Mouse (Mus musculus) forebrain, embryonic 16.5 days (tissue): ENCODE results near the gene Tpcn2. TPM values are rescaled to one million over a fixed set of nuclear protein-coding genes. Genes with fewer than 3 reads are reported as not detected.

ENCODE experiments used
- ATAC-seq: fragments of 200-750 bp; cut with Nextera tagmentation; 2 replicates; pipeline ENCODE4 v1.8.0; 2017; ENCODE audit warnings: mild to moderate bottlenecking, moderate library complexity
- H3K27ac ChIP-seq: fragments of 300-500 bp; sonication (generic); 2 replicates; pipeline ENCODE4 v1.5.1; 2014; ENCODE audit warnings: low read length, control low read depth
- H3K27me3 ChIP-seq: fragments of 300-500 bp; sonication (generic); replicated peaks from 2 replicates; pipeline ENCODE4 v1.6.1; 2014; ENCODE audit warnings: low read length; ENCODE audit not compliant: control insufficient read depth, insufficient read depth
- H3K36me3 ChIP-seq: fragments of 300-500 bp; sonication (generic); 2 replicates; pipeline ENCODE4 v1.6.1; 2014; ENCODE audit not compliant: control insufficient read depth, insufficient read depth
- H3K4me1 ChIP-seq: fragments of 300-500 bp; sonication (generic); replicated peaks from 2 replicates; pipeline ENCODE4 v1.6.1; 2014; ENCODE audit warnings: low read length; ENCODE audit not compliant: control insufficient read depth, insufficient read depth
- H3K4me2 ChIP-seq: fragments of 300-500 bp; sonication (generic); 2 replicates; pipeline ENCODE4 v1.6.1; 2014; ENCODE audit warnings: mild to moderate bottlenecking, low read length, control low read depth
- H3K4me3 ChIP-seq: fragments of 300-500 bp; sonication (generic); replicated peaks from 2 replicates; pipeline ENCODE4 v1.5.1; 2014; ENCODE audit warnings: mild to moderate bottlenecking, low read length, control low read depth
- H3K9ac ChIP-seq: fragments of 300-500 bp; sonication (generic); replicated peaks from 2 replicates; pipeline ENCODE4 v1.6.1; 2014; ENCODE audit warnings: low read depth, low read length, control low read depth
- H3K9me3 ChIP-seq: fragments of 300-500 bp; sonication (generic); 2 replicates; pipeline ENCODE4 v1.6.1; 2016; ENCODE audit warnings: low read length; ENCODE audit not compliant: control insufficient read depth
- WGBS: fragments of 180-500 bp; shearing (Covaris S2); extraction: QIAGEN DNeasy Blood & Tissue Kit; methylation state at CpG from one replicate; pipeline ENCODE4 v1.1.7; 2014; 5-methylcytosine and 5-hydroxymethylcytosine counted together
- polyA plus RNA-seq: library from polyadenylated mRNA; unstranded; fragments of >200 nt; fragmentation: Nextera tagmentation; extraction: Ambion mirVana; gene quantifications from 2 replicates; pipeline ENCODE4 v1.2.1, GENCODE M21; 2015

Gene Tpcn2
- polyA plus RNA-seq, 1 experiment from 2014 or later = 3.9 TPM

DNA sequence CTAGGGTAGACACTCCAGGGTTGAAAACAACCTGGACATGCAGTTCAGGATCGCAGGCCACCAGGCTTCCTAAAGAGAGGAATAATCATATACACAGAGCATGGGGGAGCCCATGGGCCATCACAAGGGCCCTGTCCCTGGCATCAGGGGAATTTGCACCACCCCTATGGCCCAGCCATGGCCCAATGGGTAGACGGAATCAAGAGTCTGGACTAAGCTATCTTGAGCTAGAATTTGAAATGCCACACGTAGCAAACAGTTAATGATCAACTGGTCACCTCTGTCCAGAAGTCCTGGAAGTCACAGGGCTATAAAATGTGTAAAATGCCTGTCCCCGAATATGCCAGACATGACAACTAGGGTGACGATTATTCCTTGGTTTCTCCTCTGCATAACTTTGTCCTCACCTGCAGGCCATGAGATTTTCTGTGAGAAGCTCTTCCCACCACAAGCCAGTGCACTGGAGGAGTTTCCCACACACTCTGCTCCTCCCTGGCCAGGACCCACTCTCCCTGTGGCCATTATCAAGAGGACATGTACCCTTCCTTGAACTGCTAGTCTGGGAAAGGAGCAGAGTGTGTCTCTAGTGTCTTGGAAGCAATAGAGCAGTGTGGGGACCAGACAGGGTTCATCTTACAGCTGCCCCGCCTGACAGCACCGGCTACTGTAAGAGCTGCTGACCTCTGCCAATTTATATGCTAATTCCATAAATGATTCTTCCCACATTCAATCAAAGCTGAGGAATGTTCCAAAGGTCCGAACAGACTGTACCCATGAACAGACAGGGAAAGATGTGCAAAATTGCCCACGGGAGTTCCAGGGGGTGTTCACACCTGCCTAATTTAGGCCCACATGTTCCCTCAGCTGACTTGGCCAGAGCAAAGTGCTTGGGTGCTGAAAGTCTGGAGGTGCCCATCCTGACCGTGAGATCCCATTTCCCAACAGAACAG lies 48.7 kb downstream of the Tpcn2 start:
- Histone ChIP-seq H3K36me3 (no peaks in the 10 kb centered on the region), H3K4me2 (no peak overlapping the region), H3K27me3 (no peaks in the 10 kb centered on the region), H3K9ac (no peak overlapping the region), H3K4me3 (no peak overlapping the region), H3K4me1 (no peaks in the 10 kb centered on the region), H3K27ac (no peak overlapping the region), H3K9me3 (no peaks in the 10 kb centered on the region)
- ATAC-seq = no peak
- 83% methylated on average over 10 of the region's 10 CpGs for WGBS

DNA sequence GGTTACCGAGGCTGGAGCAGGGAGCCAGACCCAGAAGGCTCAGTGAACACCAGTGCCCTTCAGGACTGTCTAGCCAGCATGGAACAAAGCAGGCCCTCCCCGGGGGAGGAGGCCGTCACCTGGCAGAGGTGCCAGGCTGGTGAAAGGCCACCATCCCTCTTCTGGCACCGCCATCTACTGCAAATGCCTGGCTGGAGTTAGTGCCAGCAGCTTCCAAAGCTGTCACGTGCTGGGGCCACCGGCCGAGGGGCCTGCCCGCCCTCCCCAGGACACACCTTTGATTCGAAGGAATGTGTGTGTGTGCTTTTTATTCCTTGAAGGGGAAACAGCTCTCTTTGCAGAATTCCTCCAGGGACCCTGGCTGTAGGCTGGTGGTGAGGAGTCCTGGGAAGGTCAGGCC lies 52.2 kb downstream of the Tpcn2 start:
- Histone ChIP-seq H3K4me2 (no peak overlapping the region), H3K27ac (no peak overlapping the region), H3K27me3 (no peaks in the 10 kb centered on the region), H3K9me3 (no peaks in the 10 kb centered on the region), H3K36me3 (no peaks in the 10 kb centered on the region), H3K9ac (no peak overlapping the region), H3K4me1 (no peaks in the 10 kb centered on the region), H3K4me3 (no peak overlapping the region)
- WGBS = 67% methylated on average over 9 of the region's 9 CpGs
- no peak for ATAC-seq

DNA sequence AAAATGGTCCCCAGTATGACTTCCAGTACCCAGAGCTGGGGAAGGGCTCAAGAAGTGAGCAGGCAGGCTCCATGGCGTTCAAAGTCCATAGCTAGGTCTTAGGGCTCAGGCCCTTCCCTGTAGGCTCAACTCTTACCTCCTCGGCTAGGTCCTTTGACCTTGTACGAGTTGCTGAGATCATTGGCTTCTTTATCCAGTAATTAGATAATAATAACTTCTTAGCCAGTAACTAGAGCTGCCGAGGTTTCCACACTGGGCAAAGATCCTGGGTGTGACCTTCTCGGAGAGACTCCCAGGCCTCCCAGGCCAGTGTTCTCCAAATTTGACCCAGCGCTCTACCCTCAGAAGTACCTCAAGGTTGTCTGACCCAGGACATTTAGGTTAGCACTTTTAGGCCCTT lies 57.2 kb downstream of the Tpcn2 start:
- no peaks in the 10 kb centered on the region for H3K4me1 ChIP-seq
- no peak overlapping the region for H3K4me3 ChIP-seq
- ATAC-seq = no peak
- H3K27me3 ChIP-seq = no peaks in the 10 kb centered on the region
- H3K27ac ChIP-seq = no peak overlapping the region
- no peaks in the 10 kb centered on the region for H3K9me3 ChIP-seq
- 93% methylated on average over 6 of the region's 6 CpGs for WGBS
- no peak overlapping the region for H3K9ac ChIP-seq
- H3K4me2 ChIP-seq = no peak overlapping the region
- no peaks in the 10 kb centered on the region for H3K36me3 ChIP-seq

DNA sequence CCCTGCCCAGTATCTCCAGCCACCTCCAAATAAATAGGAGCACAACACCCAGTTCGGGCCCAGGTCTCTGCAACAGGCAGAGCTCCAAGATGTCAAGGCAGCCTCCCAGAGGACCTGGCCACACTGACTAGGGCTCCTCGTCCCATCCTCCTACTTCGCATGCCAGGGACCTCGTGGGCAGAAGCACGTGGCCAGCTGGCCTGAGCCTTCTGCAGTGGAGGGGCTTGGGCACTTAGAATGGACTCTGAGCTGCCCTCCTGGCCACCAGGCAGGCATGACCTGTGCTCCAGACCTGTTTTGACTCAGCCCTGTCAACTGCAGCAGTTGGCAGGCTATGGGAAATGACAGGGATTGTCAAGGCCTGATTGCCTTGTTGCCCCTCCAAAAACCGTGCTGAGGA lies 58.2 kb downstream of the Tpcn2 start:
- WGBS = 87% methylated on average over 6 of the region's 6 CpGs
- H3K9me3 ChIP-seq = no peaks in the 10 kb centered on the region
- H3K27me3 ChIP-seq = no peaks in the 10 kb centered on the region
- no peak overlapping the region for H3K4me2 ChIP-seq
- H3K27ac ChIP-seq = no peak overlapping the region
- no peaks in the 10 kb centered on the region for H3K4me1 ChIP-seq
- no peak overlapping the region for H3K4me3 ChIP-seq
- no peak overlapping the region for H3K9ac ChIP-seq
- H3K36me3 ChIP-seq = no peaks in the 10 kb centered on the region
- no peak for ATAC-seq

DNA sequence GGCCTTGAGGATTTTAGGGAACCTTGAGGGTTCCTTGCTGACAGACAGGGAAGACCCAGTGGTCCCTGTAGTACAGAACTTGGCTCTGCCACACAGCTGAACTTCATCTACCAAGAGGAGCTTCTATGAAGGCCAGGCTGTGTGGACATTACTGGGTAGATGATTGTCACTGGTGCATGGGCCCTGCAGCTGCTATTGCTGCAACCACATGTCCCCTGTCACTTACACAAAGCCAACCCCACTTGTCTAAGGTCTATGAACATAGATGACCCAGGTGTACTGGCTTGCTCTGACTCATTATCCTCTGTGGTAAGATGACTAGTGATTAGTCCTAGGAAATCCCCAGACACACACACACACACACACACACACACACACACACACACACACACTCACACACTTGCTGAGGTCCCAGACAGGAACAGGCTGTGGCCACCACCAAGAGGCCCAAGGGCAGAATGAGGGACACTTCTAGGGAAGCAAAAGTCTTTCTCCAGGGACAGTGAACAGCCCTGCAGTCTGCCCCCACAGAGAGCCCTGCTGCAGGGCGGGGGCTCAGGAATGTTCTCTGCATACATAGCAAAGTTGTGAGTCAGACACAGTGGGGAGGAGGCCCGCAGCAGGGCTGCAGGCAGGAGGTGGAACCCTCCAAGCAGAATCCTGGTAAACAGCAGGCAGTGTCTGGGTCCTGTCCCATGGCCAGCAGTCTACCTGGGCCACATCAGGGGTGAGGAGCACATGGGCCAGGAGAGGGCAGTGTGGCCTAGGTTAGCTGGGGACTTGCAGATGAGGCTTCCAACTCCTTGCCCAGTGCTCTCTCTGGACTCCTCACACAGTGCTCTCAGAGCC lies 61.7 kb downstream of the Tpcn2 start:
- WGBS = 34% methylated on average over 2 of the region's 2 CpGs
- ATAC-seq = no peak

DNA sequence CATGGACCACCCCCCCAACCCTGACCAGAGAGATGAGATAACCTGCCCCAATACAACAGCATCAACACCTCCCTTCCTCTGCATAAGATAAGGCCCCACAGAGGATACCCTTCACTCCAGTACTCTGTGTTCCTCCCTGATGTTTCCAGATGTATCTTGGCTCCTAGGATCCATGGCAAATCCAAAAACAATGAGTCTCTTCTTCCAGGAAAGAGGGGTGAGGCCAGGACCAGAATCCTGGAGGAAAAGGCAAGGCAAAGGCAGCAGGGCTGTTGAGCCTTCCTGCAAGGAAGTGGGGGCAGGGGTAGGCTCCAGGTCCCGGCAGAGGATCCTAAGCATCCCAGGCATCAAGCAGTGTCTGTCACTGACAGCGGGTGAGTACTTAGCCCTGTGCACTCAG lies 62.5 kb downstream of the Tpcn2 start:
- Histone ChIP-seq H3K36me3 (no peaks in the 10 kb centered on the region), H3K9me3 (no peaks in the 10 kb centered on the region), H3K4me3 (no peak overlapping the region), H3K4me2 (no peak overlapping the region), H3K27ac (no peak overlapping the region), H3K27me3 (no peaks in the 10 kb centered on the region), H3K9ac (no peak overlapping the region), H3K4me1 (no peaks in the 10 kb centered on the region)
- no peak for ATAC-seq
- 91% methylated on average over 2 of the region's 2 CpGs for WGBS

More for the DNA sequence above, 61.7 kb downstream of the Tpcn2 start:
- no peak overlapping the region for H3K27ac ChIP-seq
- H3K4me1 ChIP-seq = no peaks in the 10 kb centered on the region
- H3K4me2 ChIP-seq = no peak overlapping the region
- H3K27me3 ChIP-seq = no peaks in the 10 kb centered on the region
- no peaks in the 10 kb centered on the region for H3K36me3 ChIP-seq
- H3K4me3 ChIP-seq = no peak overlapping the region
- H3K9me3 ChIP-seq = no peaks in the 10 kb centered on the region
- H3K9ac ChIP-seq = no peak overlapping the region

DNA sequence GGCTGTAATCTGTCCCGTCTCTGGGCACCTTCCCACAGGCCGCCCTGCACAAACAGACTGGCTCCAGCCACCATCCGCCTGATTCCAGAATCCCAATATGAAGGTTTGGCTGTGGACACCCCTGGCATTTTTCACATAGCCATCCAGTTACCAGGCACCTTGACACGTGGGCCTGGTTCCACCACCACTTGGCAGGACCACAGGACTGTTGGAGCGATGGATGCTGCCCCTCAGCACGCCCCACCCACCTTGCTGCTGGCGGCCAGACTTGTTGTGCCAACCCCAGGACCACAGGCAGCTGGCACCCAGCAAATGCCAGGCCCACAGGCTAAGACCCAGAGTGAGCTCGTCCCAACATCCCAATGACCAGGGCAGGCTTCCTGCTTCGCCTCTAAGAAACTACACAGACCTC lies 64.4 kb downstream of the Tpcn2 start:
- no peak overlapping the region for H3K4me2 ChIP-seq
- H3K27me3 ChIP-seq = no peaks in the 10 kb centered on the region
- H3K9me3 ChIP-seq = no peaks in the 10 kb centered on the region
- H3K4me3 ChIP-seq = no peak overlapping the region
- ATAC-seq = peak; percentile 55
- 73% methylated on average over 9 of the region's 9 CpGs for WGBS
- H3K9ac ChIP-seq = no peak overlapping the region
- no peaks in the 10 kb centered on the region for H3K4me1 ChIP-seq
- H3K27ac ChIP-seq = no peak overlapping the region
- no peaks in the 10 kb centered on the region for H3K36me3 ChIP-seq

DNA sequence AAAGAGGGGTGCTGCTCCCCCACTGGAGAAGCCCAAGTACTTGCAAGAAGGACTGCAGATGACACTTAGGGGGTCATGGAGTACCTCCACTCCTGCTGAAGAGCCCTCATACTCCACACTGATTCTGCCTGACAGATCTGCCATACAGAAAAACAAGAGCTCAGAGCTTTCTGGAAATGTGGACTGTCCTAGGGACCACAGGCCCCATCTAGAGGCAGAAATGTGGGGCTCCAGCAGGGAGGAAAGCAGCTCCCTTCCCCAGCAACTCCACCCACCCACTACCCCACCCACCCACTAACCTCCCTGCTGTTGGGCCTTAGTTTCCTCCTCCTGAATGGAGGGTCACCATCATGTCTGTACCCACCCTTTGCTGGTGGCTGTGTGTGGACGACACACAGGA lies 67.2 kb downstream of the Tpcn2 start:
- 40% methylated on average over 1 of the region's 1 CpGs for WGBS

DNA sequence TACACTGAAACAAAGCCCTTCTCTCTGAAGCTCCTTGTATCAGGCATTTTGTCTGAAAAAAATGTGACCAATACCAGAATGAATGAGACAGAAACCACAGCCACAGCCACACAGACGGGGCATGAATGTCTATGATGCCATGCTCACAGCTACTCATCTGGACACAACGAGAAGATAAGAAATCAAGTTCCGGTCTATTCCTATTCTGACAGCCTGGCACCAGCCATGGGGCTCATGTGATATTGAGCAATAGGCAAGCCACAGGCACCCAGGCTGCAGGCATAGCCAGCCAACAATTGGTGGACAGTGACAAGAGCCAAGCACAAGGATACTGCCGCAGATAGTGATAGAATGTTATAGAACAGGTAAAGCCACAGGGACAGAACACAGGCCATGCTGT lies 68.3 kb downstream of the Tpcn2 start:
- WGBS = 79% methylated on average over 4 of the region's 4 CpGs

More for the DNA sequence above, 67.2 kb downstream of the Tpcn2 start:
- no peaks in the 10 kb centered on the region for H3K9me3 ChIP-seq
- H3K9ac ChIP-seq = no peak overlapping the region
- peaks cover 3% of the 10 kb centered on the region for H3K4me1 ChIP-seq
- no peak overlapping the region for H3K27ac ChIP-seq
- no peak overlapping the region for H3K4me2 ChIP-seq
- H3K27me3 ChIP-seq = no peaks in the 10 kb centered on the region
- ATAC-seq = no peak
- H3K36me3 ChIP-seq = no peaks in the 10 kb centered on the region
- no peak overlapping the region for H3K4me3 ChIP-seq

More for the DNA sequence above, 68.3 kb downstream of the Tpcn2 start:
- Histone ChIP-seq H3K36me3 (no peaks in the 10 kb centered on the region), H3K27ac (no peak overlapping the region), H3K4me1 (peaks cover 5% of the 10 kb centered on the region), H3K27me3 (no peaks in the 10 kb centered on the region), H3K4me3 (no peak overlapping the region), H3K9ac (no peak overlapping the region), H3K9me3 (no peaks in the 10 kb centered on the region), H3K4me2 (no peak overlapping the region)
- ATAC-seq = no peak
